Mouse (Mus musculus) MEL (cell line): Measurements from ENCODE around the gene Amh. TPM values are rescaled to one million over a fixed set of nuclear protein-coding genes. Genes with fewer than 3 reads are reported as not detected.

Experiments
- DNase-seq: peaks from one replicate; pipeline ENCODE4 v3.0.0; 2011; ENCODE audit warnings: low read depth, low spot score
- H3K27ac ChIP-seq: 2 replicates; pipeline ENCODE4 v1.5.1; 2012; ENCODE audit warnings: low read depth, mild to moderate bottlenecking, control low read depth, low read length, moderate library complexity; ENCODE audit not compliant: control insufficient read depth
- H3K27me3 ChIP-seq, 2 experiments: fragments of 150-350 bp in 1 of 2; sonication (generic) in 1 of 2; 2 replicates each; pipeline ENCODE4 v1.6.1; 2012; ENCODE audit warnings: low read length in 2 of 2, mild to moderate bottlenecking in 2 of 2, improper control_type of control experiment in 1 of 2, moderate library complexity in 1 of 2; ENCODE audit not compliant: insufficient read depth in 2 of 2, control insufficient read depth in 1 of 2
- H3K36me3 ChIP-seq, 2 experiments: 2 replicates each; pipeline ENCODE4 v1.6.1; 2012 to 2014; ENCODE audit warnings: low read length in 2 of 2, improper control_type of control experiment in 1 of 2, inconsistent platforms in 1 of 2, mild to moderate bottlenecking in 1 of 2; ENCODE audit not compliant: insufficient read depth in 2 of 2, control insufficient read depth in 1 of 2
- H3K4me1 ChIP-seq, 2 experiments: fragments of 150-350 bp in 1 of 2; sonication (generic) in 1 of 2; 2 replicates each; pipeline ENCODE4 v1.6.1; 2012; ENCODE audit warnings: low read length in 2 of 2, improper control_type of control experiment in 1 of 2, mild to moderate bottlenecking in 1 of 2; ENCODE audit not compliant: insufficient read depth in 2 of 2, control insufficient read depth in 1 of 2
- H3K4me3 ChIP-seq, 2 experiments: fragments of 150-350 bp in 1 of 2; sonication (generic) in 1 of 2; 2 replicates each; pipeline ENCODE4 v1.5.1; 2012; ENCODE audit warnings: low read depth in 2 of 2, low read length in 2 of 2, mild to moderate bottlenecking in 2 of 2, moderate library complexity in 2 of 2, control low read depth in 1 of 2, improper control_type of control experiment in 1 of 2; ENCODE audit not compliant: control insufficient read depth in 1 of 2, insufficient read depth in 1 of 2
- H3K79me2 ChIP-seq: 2 replicates; pipeline ENCODE4 v1.6.1; 2012; ENCODE audit warnings: mild to moderate bottlenecking, low read length, moderate library complexity; ENCODE audit not compliant: control insufficient read depth, poor library complexity, insufficient read depth
- H3K9ac ChIP-seq: 2 replicates; pipeline ENCODE4 v1.6.1; 2012; ENCODE audit warnings: low read depth, mild to moderate bottlenecking, control low read depth, low read length, moderate library complexity; ENCODE audit not compliant: control insufficient read depth, poor library complexity, severe bottlenecking
- H3K9me3 ChIP-seq: fragments of 150-350 bp; sonication (generic); replicated peaks from 2 replicates; pipeline ENCODE4 v1.6.1; 2012; ENCODE audit warnings: mild to moderate bottlenecking, low read length, improper control_type of control experiment, moderate library complexity; ENCODE audit not compliant: insufficient read depth
- BHLHE40 ChIP-seq: IDR thresholded peaks from 2 replicates; pipeline ENCODE4 v1.6.1; 2012; ENCODE audit warnings: low read depth, mild to moderate bottlenecking, inconsistent platforms, low read length, improper control_type of control experiment, borderline replicate concordance
- CHD2 ChIP-seq: IDR thresholded peaks from 2 replicates; pipeline ENCODE4 v1.6.1; 2011; ENCODE audit warnings: low read length, improper control_type of control experiment
- CTCF ChIP-seq, 3 experiments: IDR thresholded peaks in 2 of 3; conservative IDR thresholded peaks in 1 of 3; 2 replicates each; pipeline ENCODE4 v1.5.1; 2011 to 2012; ENCODE audit warnings: low read length in 3 of 3, low read depth in 2 of 3, mild to moderate bottlenecking in 2 of 3, improper control_type of control experiment in 1 of 3, inconsistent platforms in 1 of 3, mixed read lengths in 1 of 3, moderate library complexity in 1 of 3; ENCODE audit not compliant: control insufficient read depth in 1 of 3, insufficient read depth in 1 of 3, poor library complexity in 1 of 3, severe bottlenecking in 1 of 3
- EP300 ChIP-seq, 2 experiments: IDR thresholded peaks; 2 replicates each; pipeline ENCODE4 v1.6.1; 2011; ENCODE audit warnings: improper control_type of control experiment in 2 of 2, low read length in 2 of 2, low read depth in 1 of 2, mild to moderate bottlenecking in 1 of 2
- ETS1 ChIP-seq: IDR thresholded peaks from 2 replicates; pipeline ENCODE4 v1.6.1; 2012; ENCODE audit warnings: low read depth, mild to moderate bottlenecking, inconsistent platforms, low read length, improper control_type of control experiment, moderate library complexity
- HCFC1 ChIP-seq: IDR thresholded peaks from 2 replicates; pipeline ENCODE4 v1.6.1; 2012; ENCODE audit warnings: low read depth, mild to moderate bottlenecking, inconsistent platforms, low read length, improper control_type of control experiment, moderate library complexity
- JUND ChIP-seq: IDR thresholded peaks from 2 replicates; pipeline ENCODE4 v1.6.1; 2011; ENCODE audit warnings: low read depth, mild to moderate bottlenecking, improper control_type of control experiment, low read length
- KAT2A ChIP-seq: conservative IDR thresholded peaks from 2 replicates; pipeline ENCODE4 v1.6.1; 2012; ENCODE audit warnings: low read depth, low read length, improper control_type of control experiment, inconsistent platforms
- MAX ChIP-seq: IDR thresholded peaks from 2 replicates; pipeline ENCODE4 v1.6.1; 2011; ENCODE audit warnings: low read length, improper control_type of control experiment
- MXI1 ChIP-seq: IDR thresholded peaks from 2 replicates; pipeline ENCODE4 v1.6.1; 2011; ENCODE audit warnings: mild to moderate bottlenecking, low read depth, low read length, improper control_type of control experiment
- POLR2A ChIP-seq, 2 experiments: IDR thresholded peaks; 2 replicates each; pipeline ENCODE4 v1.6.1; 2011 to 2012; ENCODE audit warnings: low read length in 2 of 2, mild to moderate bottlenecking in 2 of 2, control low read depth in 1 of 2, improper control_type of control experiment in 1 of 2, low read depth in 1 of 2, moderate library complexity in 1 of 2; ENCODE audit not compliant: control insufficient read depth in 1 of 2, insufficient read depth in 1 of 2, poor library complexity in 1 of 2
- POLR2AphosphoS2 ChIP-seq: IDR thresholded peaks from 2 replicates; pipeline ENCODE4 v1.6.1; 2011; ENCODE audit warnings: low read length, improper control_type of control experiment
- POLR2AphosphoS5 ChIP-seq: IDR thresholded peaks from 2 replicates; pipeline ENCODE4 v1.6.1; 2012; ENCODE audit warnings: low read depth, borderline replicate concordance, mild to moderate bottlenecking, inconsistent platforms, low read length, moderate library complexity, mixed read lengths
- TAL1 ChIP-seq: IDR thresholded peaks from 2 replicates; pipeline ENCODE4 v1.6.1; 2012; ENCODE audit warnings: mild to moderate bottlenecking, inconsistent platforms, low read length, moderate library complexity, mixed read lengths
- USF2 ChIP-seq, 2 experiments: IDR thresholded peaks; 2 replicates each; pipeline ENCODE4 v1.6.1; 2011 to 2012; ENCODE audit warnings: improper control_type of control experiment in 2 of 2, low read length in 2 of 2, borderline replicate concordance in 1 of 2, inconsistent platforms in 1 of 2, low read depth in 1 of 2, mild to moderate bottlenecking in 1 of 2; ENCODE audit not compliant: insufficient read depth in 1 of 2
- ZNF384 ChIP-seq: IDR thresholded peaks from 2 replicates; pipeline ENCODE4 v1.6.1; 2012; ENCODE audit warnings: low read depth, mild to moderate bottlenecking, inconsistent platforms, low read length, improper control_type of control experiment
- polyA plus RNA-seq, 2 experiments: library from polyadenylated mRNA; stranded (reverse) in 1 of 2; unstranded in 1 of 2; fragments of >175 nt in 1 of 2; fragments of >200 nt in 1 of 2; gene quantifications; 2 replicates each; pipeline versions ENCODE4 v1.2.1 to v1.2.4; 2012; ENCODE audit warnings: low replicate concordance in 2 of 2, low read depth in 1 of 2; ENCODE audit not compliant: insufficient read length in 2 of 2, insufficient read depth in 1 of 2, missing spikeins in 1 of 2
- total RNA-seq: library from RNA; depleted of rRNA; stranded (reverse); fragments of 300-350 nt; gene quantifications from 2 replicates; pipeline ENCODE4 v1.2.3, GENCODE M21; 2012

Gene Amh
- total and polyA plus RNA-seq, 3 experiments = 0.42 to 1.1 TPM; not detected in 1

GRCm38 (mm10) chr10:80841685-80842084, 36.6 kb downstream of the Amh start:
- H3K4me1 ChIP-seq = no peaks in the 10 kb centered on the region
- H3K79me2 ChIP-seq = no peaks in the 10 kb centered on the region
- DNase-seq = no peak
- no peaks in the 10 kb centered on the region for H3K9me3 ChIP-seq
- TF ChIP-seq CHD2 (no peak), KAT2A (no peak), POLR2AphosphoS2 (no peak), ETS1 (no peak), TAL1 (no peak), MAX (no peak), POLR2AphosphoS5 (no peak), JUND (no peak), CTCF (IDR thresholded peaks at IDR 0.05 in 2 of 3, conservative IDR thresholded peaks at IDR 0.05 in 1 of 3; ENCODE audit: control insufficient read depth in 1 of 3, insufficient read depth in 1 of 3, low read depth in 2 of 3, low read length in 3 of 3, poor library complexity in 1 of 3, severe bottlenecking in 1 of 3) (no peak), ZNF384 (no peak)
- H3K27me3 ChIP-seq = no peaks in the 10 kb centered on the region; a peak in 1 of 4 replicates
- no peak overlapping the region for H3K9ac ChIP-seq
- no peak overlapping the region for H3K27ac ChIP-seq
- H3K4me3 ChIP-seq = no peak overlapping the region
- H3K36me3 ChIP-seq = no peaks in the 10 kb centered on the region

- Histone ChIP-seq H3K36me3 (no peaks in the 10 kb centered on the region), H3K9me3 (no peaks in the 10 kb centered on the region), H3K27me3 (no peaks in the 10 kb centered on the region; a peak in 1 of 4 replicates), H3K79me2 (no peaks in the 10 kb centered on the region), H3K4me3 (no peak overlapping the region), H3K4me1 (no peaks in the 10 kb centered on the region), H3K27ac (no peak overlapping the region), H3K9ac (no peak overlapping the region)
- TF ChIP-seq BHLHE40 (no peak), MAX (no peak), USF2 (IDR thresholded peaks at IDR 0.05; ENCODE audit: borderline replicate concordance in 1 of 2, insufficient read depth in 1 of 2, low read depth in 1 of 2, low read length in 2 of 2) (no peak), HCFC1 (no peak), POLR2A (IDR thresholded peaks at IDR 0.05; ENCODE audit: control insufficient read depth in 1 of 2, insufficient read depth in 1 of 2, low read depth in 1 of 2, low read length in 2 of 2, poor library complexity in 1 of 2) (no peak), MXI1 (no peak), EP300 (IDR thresholded peaks at IDR 0.05; ENCODE audit: low read depth in 1 of 2, low read length in 2 of 2) (no peak)
- no peak for DNase-seq
Measured at GRCm38 (mm10) chr10:80842334-80842733, 37.3 kb downstream of the Amh start.
